Mouse (Mus musculus): Measurements from ENCODE around the gene Atg2a.

GRCm38 (mm10) chr19:6285226-6285625, 43.8 kb downstream of the Atg2a start:
- TF ChIP-seq POLR2A (IDR thresholded peaks at IDR 0.05; ENCODE audit: borderline replicate concordance, low read depth, low read length) (no peak), CTCF (IDR thresholded peaks at IDR 0.05; ENCODE audit: low read depth, low read length) (no peak)
